Mouse (Mus musculus) olfactory bulb, adult 2 months (tissue): ENCODE measurements at regions not wholly inside any gene's neighbourhood (a gene's known extent, or its start where the extent isn't known, plus 50 kb on each side); places are given as distances from the start of the nearest gene placed in this dataset.

Experiments
- CTCF ChIP-seq: fragments of 200-500 bp; IDR thresholded peaks from 2 replicates; pipeline ENCODE4 v1.5.1; 2012; ENCODE audit warnings: low read depth, mild to moderate bottlenecking, low read length, moderate library complexity; ENCODE audit not compliant: insufficient read depth
- POLR2A ChIP-seq: fragments of 200-500 bp; IDR thresholded peaks from 2 replicates; pipeline ENCODE4 v1.6.1; 2012; ENCODE audit warnings: mild to moderate bottlenecking, low read depth, low read length, moderate library complexity; ENCODE audit not compliant: insufficient read depth

DNA sequence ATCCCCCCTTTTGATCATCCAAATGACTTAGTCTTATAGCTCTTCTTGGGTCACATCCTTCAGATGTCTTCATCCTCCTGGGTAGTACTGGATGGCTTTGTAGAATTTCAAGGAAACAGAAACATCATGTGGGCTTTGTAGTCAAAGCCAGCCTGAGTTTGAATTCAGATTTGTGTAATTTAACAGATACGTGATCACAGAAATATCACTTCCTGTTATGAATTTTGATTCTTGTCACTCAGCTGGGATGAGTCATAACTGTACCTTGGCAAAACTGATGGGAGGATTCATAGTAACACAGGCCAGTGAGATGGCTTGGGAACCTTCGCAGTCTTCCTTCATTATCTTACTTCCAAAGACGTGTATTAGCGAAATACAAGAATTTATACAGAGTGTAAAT is 222.2 kb upstream of the 4930412O13Rik start:
- TF ChIP-seq POLR2A (no peak), CTCF (no peak)
